Mouse (Mus musculus) midbrain, embryonic 12.5 days (tissue): ENCODE results near the gene 4921504E06Rik. TPM values are rescaled to one million over a fixed set of nuclear protein-coding genes. Genes with fewer than 3 reads are reported as not detected.

Experiments used
- ATAC-seq: fragments of 200-750 bp; cut with Nextera tagmentation; 2 replicates; pipeline ENCODE4 v1.8.0; 2017; ENCODE audit warnings: low read depth, moderate TSS enrichment, moderate library complexity; ENCODE audit not compliant: low FRiP score
- H3K27ac ChIP-seq: fragments of 300-500 bp; sonication (generic); replicated peaks from 2 replicates; pipeline ENCODE4 v1.5.1; 2016; ENCODE audit warnings: mild to moderate bottlenecking
- H3K27me3 ChIP-seq: fragments of 300-500 bp; sonication (generic); 2 replicates; pipeline ENCODE4 v1.6.1; 2016; ENCODE audit warnings: mild to moderate bottlenecking
- H3K36me3 ChIP-seq: fragments of 300-500 bp; sonication (generic); 2 replicates; pipeline ENCODE4 v1.6.1; 2016
- H3K4me1 ChIP-seq: fragments of 300-500 bp; sonication (generic); 2 replicates; pipeline ENCODE4 v1.6.1; 2016
- H3K4me2 ChIP-seq: fragments of 300-500 bp; sonication (generic); replicated peaks from 2 replicates; pipeline ENCODE4 v1.6.1; 2016; ENCODE audit warnings: mild to moderate bottlenecking, moderate library complexity
- H3K4me3 ChIP-seq: fragments of 300-500 bp; sonication (generic); 2 replicates; pipeline ENCODE4 v1.5.1; 2016; ENCODE audit warnings: mild to moderate bottlenecking
- H3K9ac ChIP-seq: fragments of 300-500 bp; sonication (generic); replicated peaks from 2 replicates; pipeline ENCODE4 v1.6.1; 2016; ENCODE audit warnings: mild to moderate bottlenecking, moderate library complexity
- H3K9me3 ChIP-seq: fragments of 300-500 bp; sonication (generic); 2 replicates; pipeline ENCODE4 v1.6.1; 2016; ENCODE audit warnings: mild to moderate bottlenecking
- WGBS: fragments of 180-500 bp; shearing (Covaris S2); methylation state at CpG from one replicate; pipeline ENCODE4 v1.1.7; 2016; 5-methylcytosine and 5-hydroxymethylcytosine counted together
- polyA plus RNA-seq: library from polyadenylated mRNA; unstranded; fragments of >200 nt; fragmentation: Nextera tagmentation; extraction: Ambion mirVana; gene quantifications from 2 replicates; pipeline ENCODE4 v1.2.1, GENCODE M21; 2016

Gene 4921504E06Rik
- not detected in 2 replicates for polyA plus RNA-seq

DNA sequence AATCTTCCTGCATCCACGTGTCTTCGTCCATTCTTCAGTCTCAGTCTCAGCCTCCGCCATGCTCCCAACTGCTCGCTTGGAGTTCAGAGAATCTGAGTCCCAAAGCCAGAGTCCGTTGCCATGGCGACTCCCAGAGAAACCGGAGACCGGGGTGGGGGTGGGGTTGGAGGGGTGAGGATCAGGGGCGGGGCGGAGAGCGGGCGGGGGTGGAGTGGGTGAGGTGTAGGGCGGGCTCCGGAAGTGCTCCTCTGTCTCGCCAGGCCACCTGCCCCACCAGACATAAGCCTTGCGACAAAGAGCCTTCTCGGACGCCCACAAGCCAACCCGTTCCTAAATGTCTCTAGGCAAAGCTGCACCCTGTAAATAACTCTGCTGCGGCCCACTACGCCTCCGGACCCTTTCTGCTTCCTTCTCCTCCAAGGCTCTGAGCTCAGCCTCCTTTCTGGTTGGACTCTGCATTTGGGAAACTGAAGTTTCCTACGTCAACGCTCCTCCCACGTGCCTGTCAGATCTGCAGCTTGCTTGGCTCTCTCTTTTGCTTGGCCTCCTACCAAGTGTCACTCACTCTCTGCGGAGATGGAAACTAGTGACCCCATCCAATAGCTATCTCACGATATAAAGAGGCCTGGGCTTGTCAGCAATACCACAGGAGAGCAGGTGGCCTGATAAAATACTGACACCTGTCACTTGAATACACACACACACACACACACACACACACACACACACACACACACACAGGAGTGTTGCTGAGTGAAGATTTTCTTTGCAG, at the start of gene 4921504E06Rik:
4921504E06Rik (minus strand) TSS at position 94 of the 772 bp plus-strand sequence.
- H3K4me2 ChIP-seq = peak within 1 kb of the TSS; percentile 60
- peaks cover 16% of the 10 kb centered on the region for H3K27me3 ChIP-seq
- peak within 1 kb of the TSS; percentile 28; the same call in 1 of the 2 replicates for H3K9ac ChIP-seq
- ATAC-seq = peak; percentile 91
- peaks cover 13% of the 10 kb centered on the region for H3K4me1 ChIP-seq
- H3K36me3 ChIP-seq = no peaks in the 10 kb centered on the region
- H3K4me3 ChIP-seq = peak within 1 kb of the TSS; percentile 45
- peak within 1 kb of the TSS; percentile 71 for H3K27ac ChIP-seq
- WGBS = 2% methylated on average over 18 of the region's 27 CpGs
- no peaks in the 10 kb centered on the region for H3K9me3 ChIP-seq

DNA sequence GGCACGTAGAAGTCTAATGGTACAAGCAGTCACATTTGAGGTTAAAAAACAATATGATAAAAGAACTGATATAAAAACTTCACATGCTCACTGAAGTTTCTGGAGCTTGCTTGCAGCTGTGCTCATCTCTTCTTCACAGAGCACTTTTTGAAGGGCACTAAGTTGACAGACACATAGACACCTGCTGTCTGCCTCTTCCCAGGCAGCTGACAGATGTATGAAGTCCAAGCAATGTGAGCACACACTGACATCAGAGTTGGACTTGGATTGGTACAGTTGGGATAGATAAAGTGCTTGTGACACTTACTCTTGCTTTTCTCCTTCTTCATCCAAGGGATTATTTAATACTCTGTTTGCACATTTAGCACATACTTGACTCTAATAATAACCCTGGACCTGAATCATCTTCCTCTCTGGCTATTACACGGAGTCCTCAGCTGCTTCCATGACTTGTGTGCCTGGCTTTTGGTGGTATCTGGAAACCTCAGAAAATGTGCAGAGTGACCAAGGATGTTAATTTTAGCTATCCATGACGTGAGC, 47.7 kb upstream of the 4921504E06Rik start:
- no peaks in the 10 kb centered on the region for H3K27me3 ChIP-seq
- no peaks in the 10 kb centered on the region for H3K36me3 ChIP-seq
- no peaks in the 10 kb centered on the region for H3K4me1 ChIP-seq
- no peak overlapping the region for H3K9ac ChIP-seq
- ATAC-seq = no peak
- H3K4me2 ChIP-seq = no peak overlapping the region
- H3K4me3 ChIP-seq = no peak overlapping the region
- H3K27ac ChIP-seq = no peak overlapping the region
- 85% methylated on average over 3 of the region's 3 CpGs for WGBS
- no peaks in the 10 kb centered on the region for H3K9me3 ChIP-seq

DNA sequence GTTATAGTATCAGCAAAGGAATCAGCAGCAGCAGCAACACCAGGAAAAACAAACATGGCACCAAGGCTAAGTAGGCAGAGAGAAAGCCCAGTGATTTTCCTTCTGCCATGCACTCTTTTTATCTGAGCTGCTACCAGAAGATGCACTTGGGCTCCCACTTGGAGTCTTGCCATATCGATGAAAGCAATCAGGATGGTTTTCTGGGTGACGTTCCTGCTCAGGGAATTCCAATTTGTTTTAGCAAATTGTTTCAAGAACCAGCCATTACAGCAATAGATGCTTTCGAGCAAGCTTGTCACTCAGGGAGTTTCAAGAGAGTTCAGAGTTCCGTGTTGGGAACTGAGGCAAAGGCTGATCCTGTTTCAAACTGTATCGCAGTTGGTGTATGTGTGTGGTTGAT, 47.1 kb upstream of the 4921504E06Rik start:
- no peaks in the 10 kb centered on the region for H3K36me3 ChIP-seq
- H3K4me1 ChIP-seq = no peaks in the 10 kb centered on the region
- H3K9ac ChIP-seq = no peak overlapping the region
- no peak overlapping the region for H3K4me2 ChIP-seq
- H3K27me3 ChIP-seq = no peaks in the 10 kb centered on the region
- WGBS = 84% methylated on average over 5 of the region's 5 CpGs
- H3K27ac ChIP-seq = no peak overlapping the region
- ATAC-seq = no peak
- no peak overlapping the region for H3K4me3 ChIP-seq
- no peaks in the 10 kb centered on the region for H3K9me3 ChIP-seq

DNA sequence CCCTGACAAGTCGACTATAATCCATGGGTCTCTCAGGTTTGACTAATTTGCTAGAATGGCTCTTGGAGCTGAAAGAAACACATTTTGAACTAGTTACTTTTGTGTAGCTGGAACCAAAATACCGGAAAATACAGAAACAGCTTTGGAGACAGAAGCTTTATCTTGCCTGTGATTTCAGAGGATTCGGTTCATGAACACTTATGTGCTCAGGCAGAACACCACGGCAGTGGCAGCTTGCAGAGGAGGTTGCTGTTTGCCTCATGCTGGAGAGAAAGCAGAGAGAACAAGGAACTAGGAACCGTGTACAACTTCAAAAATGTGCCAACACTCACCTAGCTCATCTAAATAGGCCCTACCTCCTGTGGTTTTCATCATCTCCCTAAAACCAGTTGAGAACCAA, 46.1 kb upstream of the 4921504E06Rik start:
- H3K4me3 ChIP-seq = no peak overlapping the region
- no peaks in the 10 kb centered on the region for H3K4me1 ChIP-seq
- H3K27me3 ChIP-seq = no peaks in the 10 kb centered on the region
- no peak overlapping the region for H3K4me2 ChIP-seq
- H3K36me3 ChIP-seq = no peaks in the 10 kb centered on the region
- WGBS = 84% methylated on average over 5 of the region's 5 CpGs
- H3K9ac ChIP-seq = no peak overlapping the region
- no peak overlapping the region for H3K27ac ChIP-seq
- ATAC-seq = no peak
- H3K9me3 ChIP-seq = no peaks in the 10 kb centered on the region

DNA sequence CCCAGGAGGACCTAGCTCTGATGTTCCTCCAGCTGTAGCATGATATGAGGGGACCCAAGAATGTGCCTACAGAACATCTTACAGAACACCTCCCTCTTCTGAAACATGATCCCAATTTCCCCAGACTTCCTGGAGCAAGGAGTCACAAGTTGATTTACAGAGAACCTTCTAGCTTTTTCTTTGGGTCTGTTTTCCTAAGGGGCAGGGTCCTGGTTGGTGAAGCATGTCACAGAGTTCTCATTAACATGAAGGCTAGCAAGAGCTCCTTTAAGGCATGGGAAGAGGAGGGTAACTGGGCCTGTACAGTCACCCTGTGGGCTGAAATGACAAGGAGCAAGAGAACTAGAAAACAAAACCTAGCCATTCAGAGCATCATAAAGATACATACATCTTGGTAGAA, 43.3 kb upstream of the 4921504E06Rik start:
- no peak overlapping the region for H3K4me3 ChIP-seq
- no peaks in the 10 kb centered on the region for H3K27me3 ChIP-seq
- no peak for ATAC-seq
- no peaks in the 10 kb centered on the region for H3K4me1 ChIP-seq
- no peaks in the 10 kb centered on the region for H3K36me3 ChIP-seq
- H3K27ac ChIP-seq = no peak overlapping the region
- no peak overlapping the region for H3K4me2 ChIP-seq
- H3K9ac ChIP-seq = no peak overlapping the region
- no peaks in the 10 kb centered on the region for H3K9me3 ChIP-seq

DNA sequence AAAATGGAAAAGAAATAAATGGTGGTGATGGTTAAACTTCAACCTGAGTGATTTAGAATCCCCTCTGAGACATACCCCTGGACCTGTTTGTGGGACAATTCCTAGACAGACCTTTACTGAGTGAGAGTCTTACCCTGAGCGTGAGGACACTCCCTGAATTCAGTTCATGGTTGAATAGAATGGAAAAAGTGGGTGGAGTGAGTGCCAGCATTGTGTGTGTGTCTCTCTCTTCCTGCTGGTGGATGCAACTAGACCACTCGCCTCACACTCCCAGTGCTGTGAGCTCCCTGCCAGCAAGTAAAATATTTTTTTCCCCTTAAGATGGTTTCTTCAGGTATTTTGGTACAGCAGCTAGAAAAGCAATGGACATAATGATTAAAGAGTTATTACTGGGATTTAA, 42.7 kb upstream of the 4921504E06Rik start:
- no peak overlapping the region for H3K9ac ChIP-seq
- no peaks in the 10 kb centered on the region for H3K4me1 ChIP-seq
- no peak overlapping the region for H3K4me3 ChIP-seq
- H3K27me3 ChIP-seq = no peaks in the 10 kb centered on the region
- H3K27ac ChIP-seq = no peak overlapping the region
- no peak for ATAC-seq
- H3K4me2 ChIP-seq = no peak overlapping the region
- H3K36me3 ChIP-seq = no peaks in the 10 kb centered on the region
- WGBS = 64% methylated on average over 2 of the region's 2 CpGs
- no peaks in the 10 kb centered on the region for H3K9me3 ChIP-seq

DNA sequence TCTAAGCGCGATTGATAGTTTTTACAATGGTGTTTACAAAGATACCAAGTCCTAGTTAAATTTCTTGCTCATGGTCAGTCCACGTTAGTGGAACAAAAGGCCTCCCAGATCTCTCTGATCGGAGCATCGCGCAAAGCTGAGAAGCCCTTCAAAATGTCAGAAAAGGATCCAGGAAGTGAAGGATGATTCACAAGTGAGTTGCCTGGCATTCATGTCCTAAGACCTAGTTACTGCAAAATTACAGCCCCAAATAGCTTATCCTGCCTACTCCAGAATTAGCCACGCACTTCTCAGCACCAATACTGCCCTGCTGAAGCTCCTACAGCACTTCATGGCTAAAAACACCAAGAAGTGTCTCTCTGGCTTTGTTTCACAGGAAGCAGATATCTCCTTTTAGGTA, 41.1 kb upstream of the 4921504E06Rik start:
- no peak for ATAC-seq
- 85% methylated on average over 7 of the region's 7 CpGs for WGBS
- H3K4me1 ChIP-seq = no peaks in the 10 kb centered on the region
- no peaks in the 10 kb centered on the region for H3K9me3 ChIP-seq
- no peak overlapping the region for H3K27ac ChIP-seq
- no peaks in the 10 kb centered on the region for H3K36me3 ChIP-seq
- H3K27me3 ChIP-seq = no peaks in the 10 kb centered on the region
- no peak overlapping the region for H3K4me2 ChIP-seq
- H3K9ac ChIP-seq = no peak overlapping the region
- H3K4me3 ChIP-seq = no peak overlapping the region

DNA sequence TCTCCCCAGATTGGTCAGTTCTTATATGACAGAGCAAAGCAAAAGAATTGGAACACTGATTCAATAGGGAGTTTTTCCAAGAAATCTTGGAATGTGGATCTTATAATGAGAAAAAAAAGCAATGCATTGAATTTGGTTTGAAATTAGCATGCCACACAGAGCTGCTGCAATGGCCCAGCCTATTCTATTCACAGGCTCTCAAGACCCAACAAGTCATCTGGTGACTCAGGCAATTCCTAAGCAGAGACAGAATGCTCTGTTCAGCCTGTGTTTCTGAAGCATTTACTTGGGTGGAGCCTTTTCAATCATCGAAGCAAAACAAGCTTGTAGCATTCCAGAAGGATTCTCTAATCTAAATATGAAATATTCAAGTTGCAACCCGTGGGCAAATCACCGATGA, 26.1 kb upstream of the 4921504E06Rik start:
- 89% methylated on average over 3 of the region's 3 CpGs for WGBS

DNA sequence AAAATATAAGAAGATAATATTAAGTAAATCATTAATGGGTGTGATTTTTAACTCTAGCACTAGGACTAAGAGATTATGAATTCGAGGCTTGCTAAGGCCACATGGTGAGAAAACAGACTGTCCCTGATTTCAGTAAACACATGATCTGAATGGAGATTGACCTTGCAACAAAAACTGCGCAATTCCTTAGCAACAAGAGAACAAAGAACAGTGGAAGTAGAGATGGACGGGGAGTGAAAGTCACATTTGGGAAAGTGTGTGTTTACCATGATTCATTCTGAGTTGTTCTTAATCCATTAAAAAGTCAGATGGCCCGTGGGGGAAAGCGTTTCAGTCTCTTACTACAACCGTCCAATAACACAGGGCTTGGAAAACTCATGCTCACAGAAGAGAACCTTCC, 25.5 kb upstream of the 4921504E06Rik start:
- Histone ChIP-seq H3K36me3 (no peaks in the 10 kb centered on the region), H3K4me2 (no peak overlapping the region), H3K4me1 (no peaks in the 10 kb centered on the region), H3K9me3 (no peaks in the 10 kb centered on the region), H3K27me3 (no peaks in the 10 kb centered on the region), H3K4me3 (no peak overlapping the region), H3K27ac (no peak overlapping the region), H3K9ac (no peak overlapping the region)
- WGBS = 54% methylated on average over 6 of the region's 6 CpGs
- ATAC-seq = no peak

More for the DNA sequence above, 26.1 kb upstream of the 4921504E06Rik start:
- ATAC-seq = no peak
- H3K4me3 ChIP-seq = no peak overlapping the region
- no peak overlapping the region for H3K27ac ChIP-seq
- no peak overlapping the region for H3K9ac ChIP-seq
- H3K36me3 ChIP-seq = no peaks in the 10 kb centered on the region
- H3K4me2 ChIP-seq = no peak overlapping the region
- H3K27me3 ChIP-seq = no peaks in the 10 kb centered on the region
- no peaks in the 10 kb centered on the region for H3K9me3 ChIP-seq
- H3K4me1 ChIP-seq = no peaks in the 10 kb centered on the region

DNA sequence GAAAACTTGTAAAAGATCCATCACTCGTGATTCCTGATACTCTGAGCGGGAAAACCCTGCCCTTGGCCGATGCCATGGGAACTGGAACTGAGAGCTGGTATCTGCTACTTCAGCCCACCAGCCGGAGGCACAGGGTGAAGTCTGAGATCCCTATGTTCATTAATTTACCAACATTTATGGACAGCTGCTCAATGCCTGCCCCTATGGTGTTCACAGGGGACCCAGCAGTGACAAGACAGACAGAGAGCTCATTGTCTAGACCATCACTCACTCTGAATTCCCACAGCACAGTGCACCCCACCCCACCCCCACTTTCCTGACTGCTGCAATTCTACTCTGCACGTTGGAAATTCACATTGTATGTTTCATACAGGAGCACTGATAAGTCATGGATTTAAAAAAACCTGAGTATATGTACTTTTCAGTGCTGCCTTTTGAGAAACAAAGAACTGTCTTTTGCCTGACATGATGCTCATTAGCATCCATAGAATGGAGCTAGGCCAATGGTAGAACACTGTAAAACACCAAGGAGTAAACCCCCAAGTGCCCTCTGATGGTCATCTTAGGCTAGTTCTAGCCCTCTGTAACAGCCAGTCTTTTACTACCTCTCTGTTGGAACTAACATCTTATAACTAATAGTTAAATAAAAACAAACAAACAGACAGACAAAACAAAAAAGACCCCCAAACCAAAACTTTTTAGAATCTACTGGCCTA, 8.6 kb upstream of the 4921504E06Rik start:
- peaks cover 10% of the 10 kb centered on the region; the same call in 1 of the 2 replicates for H3K4me1 ChIP-seq
- WGBS = 67% methylated on average over 5 of the region's 5 CpGs
- peaks cover 2% of the 10 kb centered on the region; the same call in 1 of the 2 replicates for H3K27me3 ChIP-seq
- H3K9me3 ChIP-seq = no peaks in the 10 kb centered on the region
- H3K9ac ChIP-seq = no peak overlapping the region
- H3K27ac ChIP-seq = no peak overlapping the region
- no peak overlapping the region for H3K4me3 ChIP-seq
- no peak overlapping the region for H3K4me2 ChIP-seq
- no peaks in the 10 kb centered on the region for H3K36me3 ChIP-seq
- ATAC-seq = peak; percentile 84

DNA sequence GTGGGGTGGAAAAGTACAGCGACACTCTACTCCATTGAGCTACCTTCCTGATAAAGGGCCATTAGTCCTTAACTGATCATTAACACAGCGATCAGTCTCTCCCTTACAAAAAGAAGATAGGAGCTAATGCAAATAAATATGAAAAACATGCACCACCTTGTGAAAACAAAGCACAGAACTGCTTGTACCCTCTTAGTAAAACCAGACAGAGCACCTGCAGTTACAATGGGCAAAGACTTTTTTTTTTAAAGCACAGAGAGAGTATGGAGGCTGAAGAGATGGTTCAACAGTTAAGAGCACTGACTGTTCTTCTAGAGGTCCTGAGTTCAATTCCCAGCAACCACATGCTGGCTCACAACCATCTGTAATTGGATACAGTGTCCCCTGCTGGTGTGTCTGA, 6.9 kb upstream of the 4921504E06Rik start:
- no peak overlapping the region for H3K4me2 ChIP-seq
- WGBS = 81% methylated on average over 2 of the region's 2 CpGs
- no peaks in the 10 kb centered on the region for H3K9me3 ChIP-seq
- H3K9ac ChIP-seq = no peak overlapping the region
- peaks cover 10% of the 10 kb centered on the region; the same call in 1 of the 2 replicates for H3K4me1 ChIP-seq
- no peaks in the 10 kb centered on the region for H3K36me3 ChIP-seq
- H3K27me3 ChIP-seq = peaks cover 2% of the 10 kb centered on the region; the same call in 1 of the 2 replicates
- no peak overlapping the region for H3K4me3 ChIP-seq
- H3K27ac ChIP-seq = no peak overlapping the region
- no peak for ATAC-seq

DNA sequence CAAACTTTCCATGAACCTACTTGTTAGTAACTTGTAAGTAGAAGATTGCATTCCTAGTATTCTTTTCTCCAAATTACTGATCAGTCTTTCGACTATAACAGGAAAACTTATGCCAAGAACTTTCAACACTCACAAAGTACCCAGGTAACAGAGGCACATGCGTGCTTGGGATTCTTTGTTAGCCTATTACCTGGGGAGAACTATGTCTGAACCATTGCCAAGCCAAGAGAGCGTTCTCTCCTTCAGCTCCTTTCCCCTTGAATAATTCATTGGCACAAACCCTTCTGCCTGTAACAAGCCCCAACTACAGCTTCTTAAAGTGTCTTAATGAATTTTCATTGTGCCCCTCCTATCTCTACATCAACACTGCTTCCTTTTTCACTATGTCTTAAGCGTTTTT, 6.4 kb upstream of the 4921504E06Rik start:
- H3K9me3 ChIP-seq = no peaks in the 10 kb centered on the region
- H3K27ac ChIP-seq = no peak overlapping the region
- peaks cover 2% of the 10 kb centered on the region; the same call in 1 of the 2 replicates for H3K27me3 ChIP-seq
- 68% methylated on average over 4 of the region's 4 CpGs for WGBS
- peaks cover 10% of the 10 kb centered on the region; the same call in 1 of the 2 replicates for H3K4me1 ChIP-seq
- no peak overlapping the region for H3K4me2 ChIP-seq
- ATAC-seq = no peak
- H3K9ac ChIP-seq = no peak overlapping the region
- H3K36me3 ChIP-seq = no peaks in the 10 kb centered on the region
- H3K4me3 ChIP-seq = no peak overlapping the region
